Mouse (Mus musculus) right cerebral cortex, postnatal 36 days (tissue): ENCODE measurements around the gene Maml1.

Experiments used
- DNase-seq, 2 experiments: peaks; one replicate each; pipeline ENCODE4 v3.0.0; 2022; ENCODE audit warnings: low spot score in 2 of 2, mixed read lengths in 1 of 2

Maml1 gene

GRCm38 (mm10) chr11:50240235-50240911, 51.7 kb downstream of the Maml1 start:
- DNase-seq, result no peak

GRCm38 (mm10) chr11:50238821-50239791, 53.0 kb downstream of the Maml1 start:
- DNase-seq, result no peak

DNA sequence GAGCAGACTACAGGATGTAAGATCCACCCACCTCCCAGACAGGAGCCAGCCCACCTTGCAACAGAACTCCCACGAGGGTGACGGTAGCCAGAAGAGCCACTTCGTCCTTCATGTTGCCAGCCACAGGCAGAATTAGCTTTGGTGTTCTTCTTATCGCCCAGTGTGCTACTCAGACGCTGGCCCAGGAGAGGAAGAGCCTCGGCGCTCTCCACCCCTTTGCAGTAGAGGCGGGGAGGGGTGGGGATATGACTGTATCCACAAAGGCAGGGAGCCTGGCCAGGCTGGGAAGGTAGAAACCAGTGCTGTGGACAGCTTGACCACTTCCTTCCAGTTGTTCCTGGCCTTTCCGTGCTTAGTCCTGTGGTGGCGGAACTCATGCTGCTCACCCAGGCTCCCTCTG, 53.8 kb downstream of the Maml1 start, which contains the start of gene Ltc4s:
Ltc4s (minus strand) TSS at position 293 of the 400 bp plus-strand sequence.
- DNase-seq, result no peak

GRCm38 (mm10) chr11:50236937-50237835, 54.9 kb downstream of the Maml1 start:
- DNase-seq, result no peak

DNA sequence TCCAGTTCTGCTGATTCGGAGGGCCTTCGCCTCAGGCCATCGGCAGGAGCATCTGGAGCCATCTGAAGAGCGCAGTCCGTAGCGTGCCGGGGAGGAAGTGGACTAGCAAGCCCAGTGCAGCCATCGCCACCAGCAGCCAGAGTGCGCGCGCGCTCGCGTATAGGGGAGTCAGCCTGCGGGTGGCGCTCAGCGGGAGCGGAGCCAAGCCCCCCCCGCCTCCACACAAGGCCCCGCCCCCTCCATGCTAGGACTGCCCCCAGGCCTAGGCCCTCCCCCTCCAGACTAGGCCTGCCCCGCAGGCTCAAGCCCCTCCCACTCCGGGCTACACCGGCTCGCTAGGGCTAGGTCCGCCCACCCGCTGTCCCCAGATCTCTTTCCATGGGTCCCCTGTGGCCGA, 55.6 kb downstream of the Maml1 start:
- DNase-seq, result peak; percentile 72

- DNase-seq, result no peak
Measured at GRCm38 (mm10) chr11:50234606-50235005, 57.5 kb downstream of the Maml1 start.

DNA sequence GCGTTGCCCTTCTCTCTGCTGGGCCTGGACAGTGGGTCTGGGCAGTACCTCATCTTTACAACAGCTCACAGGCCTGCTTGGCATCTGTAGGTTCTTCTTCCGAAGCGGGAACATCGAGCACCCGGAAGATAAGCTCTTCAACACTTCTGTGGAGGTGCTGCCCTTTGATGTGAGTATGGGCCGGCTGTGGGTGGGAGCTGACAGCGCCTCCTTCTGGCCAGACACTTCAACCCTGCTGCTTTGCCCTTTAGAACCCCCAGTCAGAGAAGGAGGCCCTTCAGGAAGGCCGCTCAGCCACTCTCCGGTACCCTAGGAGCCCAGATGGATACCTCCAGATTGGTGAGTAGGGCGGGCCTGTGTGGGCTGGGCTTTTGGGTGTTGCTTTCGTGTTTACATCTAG, 58.1 kb downstream of the Maml1 start:
- DNase-seq, result no peak

- DNase-seq, result no peak
Measured at GRCm38 (mm10) chr11:50233022-50233421, 59.1 kb downstream of the Maml1 start.

- DNase-seq, result peak in 1 of 2 experiments; percentile 59
Measured at GRCm38 (mm10) chr11:50231411-50231810, 60.7 kb downstream of the Maml1 start.

- DNase-seq, result no peak
Measured at GRCm38 (mm10) chr11:50230481-50231304, 61.4 kb downstream of the Maml1 start.

- no peak for DNase-seq
Measured at GRCm38 (mm10) chr11:50229252-50229910, 62.7 kb downstream of the Maml1 start.

DNA sequence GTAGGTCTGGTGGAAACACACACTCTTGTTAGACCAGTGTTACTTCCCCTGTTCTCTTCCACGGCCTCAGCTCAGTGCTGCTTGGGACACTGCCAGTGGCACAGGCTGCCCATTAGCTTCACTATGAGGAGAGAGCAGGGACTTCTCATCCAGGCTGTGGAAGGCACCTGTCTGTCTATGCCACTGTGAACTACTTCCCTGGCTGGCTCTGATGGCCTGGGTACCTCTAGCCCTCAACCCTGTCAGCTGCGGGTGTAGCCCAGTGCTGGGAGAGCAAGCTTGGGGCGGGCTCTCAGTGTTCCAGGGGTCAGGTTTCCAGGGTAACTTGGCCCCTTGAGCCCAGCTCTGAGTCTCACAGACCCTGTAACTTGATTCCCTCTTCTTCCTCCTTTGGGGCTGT, 63.3 kb downstream of the Maml1 start:
- no peak for DNase-seq

- no peak for DNase-seq
Measured at GRCm38 (mm10) chr11:50227736-50228135, 64.4 kb downstream of the Maml1 start.

DNA sequence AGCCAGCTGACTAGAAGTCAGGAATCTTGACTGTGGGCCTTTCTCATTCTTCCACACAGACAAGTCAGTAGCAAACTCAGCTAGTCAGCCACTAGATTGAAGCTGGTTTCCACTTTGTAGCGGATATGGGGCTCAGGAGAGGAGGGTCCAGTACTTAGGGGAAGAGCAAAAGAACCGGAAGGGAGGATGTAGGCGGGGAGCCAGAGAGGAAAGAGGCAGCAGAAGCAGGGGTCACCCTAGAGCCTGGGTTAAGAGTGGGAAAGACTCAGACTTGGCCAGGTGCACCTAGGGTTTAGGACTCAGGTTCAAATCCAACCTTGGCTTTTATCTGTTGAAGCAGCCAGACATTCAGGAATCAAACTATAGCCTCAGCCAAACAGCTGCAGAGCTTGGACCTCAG, 64.9 kb downstream of the Maml1 start:
- DNase-seq, result no peak

DNA sequence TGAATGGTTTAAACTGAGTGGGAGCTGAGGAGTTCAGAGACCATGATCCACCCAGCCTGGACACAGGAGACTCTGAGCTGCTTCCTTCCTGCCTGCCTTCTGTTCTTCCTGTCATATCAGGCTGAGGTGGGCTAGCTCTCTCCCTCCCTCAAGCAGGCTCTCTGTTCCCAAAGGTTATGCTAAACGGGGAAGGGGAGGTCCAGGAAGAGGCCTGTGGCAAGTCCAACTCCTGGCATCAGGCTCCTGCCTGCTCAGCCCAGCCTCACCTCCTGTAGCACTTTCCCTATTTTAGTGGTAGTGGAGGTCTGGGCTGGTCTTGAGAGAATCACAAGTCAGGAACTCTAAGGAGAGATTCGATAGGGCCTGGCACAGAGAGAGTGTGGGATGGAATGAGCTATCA, 65.7 kb downstream of the Maml1 start:
- DNase-seq, result no peak

DNA sequence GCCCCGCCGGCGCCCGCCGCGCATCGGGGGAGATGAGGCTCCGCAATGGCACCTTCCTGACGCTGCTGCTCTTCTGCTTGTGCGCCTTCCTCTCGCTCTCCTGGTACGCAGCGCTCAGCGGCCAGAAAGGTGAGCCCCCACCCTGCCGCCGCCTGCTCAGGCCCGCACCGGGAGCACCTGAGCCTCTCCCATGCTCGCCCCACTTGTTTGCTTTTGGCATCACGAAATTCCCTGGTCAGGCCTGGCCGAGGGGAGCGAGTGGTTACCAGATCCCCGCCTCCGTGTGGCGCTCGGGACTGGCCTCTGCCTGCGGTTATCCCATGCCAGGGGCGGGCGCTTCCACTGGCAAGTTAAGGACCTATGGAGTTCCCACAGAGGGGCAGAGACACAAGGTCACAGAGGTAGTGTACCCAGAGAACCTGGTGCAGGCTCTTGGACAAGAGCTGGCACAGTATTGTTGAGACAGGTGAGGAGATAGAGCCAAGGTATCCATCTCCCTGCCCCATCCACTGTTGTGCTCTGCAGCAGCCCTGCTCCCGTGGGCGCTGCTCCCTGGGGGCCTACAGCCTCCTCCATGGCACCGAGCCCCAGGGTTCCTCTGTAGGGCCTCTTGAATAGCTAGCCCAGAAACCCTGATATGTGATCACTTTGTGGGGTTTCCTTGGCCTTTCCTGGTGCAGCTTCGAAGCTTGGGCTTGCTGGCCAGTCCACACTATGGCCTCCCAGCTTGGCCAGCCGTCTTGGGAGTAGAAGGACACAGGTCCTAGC, 66.3 kb downstream of the Maml1 start:
- no peak for DNase-seq

DNA sequence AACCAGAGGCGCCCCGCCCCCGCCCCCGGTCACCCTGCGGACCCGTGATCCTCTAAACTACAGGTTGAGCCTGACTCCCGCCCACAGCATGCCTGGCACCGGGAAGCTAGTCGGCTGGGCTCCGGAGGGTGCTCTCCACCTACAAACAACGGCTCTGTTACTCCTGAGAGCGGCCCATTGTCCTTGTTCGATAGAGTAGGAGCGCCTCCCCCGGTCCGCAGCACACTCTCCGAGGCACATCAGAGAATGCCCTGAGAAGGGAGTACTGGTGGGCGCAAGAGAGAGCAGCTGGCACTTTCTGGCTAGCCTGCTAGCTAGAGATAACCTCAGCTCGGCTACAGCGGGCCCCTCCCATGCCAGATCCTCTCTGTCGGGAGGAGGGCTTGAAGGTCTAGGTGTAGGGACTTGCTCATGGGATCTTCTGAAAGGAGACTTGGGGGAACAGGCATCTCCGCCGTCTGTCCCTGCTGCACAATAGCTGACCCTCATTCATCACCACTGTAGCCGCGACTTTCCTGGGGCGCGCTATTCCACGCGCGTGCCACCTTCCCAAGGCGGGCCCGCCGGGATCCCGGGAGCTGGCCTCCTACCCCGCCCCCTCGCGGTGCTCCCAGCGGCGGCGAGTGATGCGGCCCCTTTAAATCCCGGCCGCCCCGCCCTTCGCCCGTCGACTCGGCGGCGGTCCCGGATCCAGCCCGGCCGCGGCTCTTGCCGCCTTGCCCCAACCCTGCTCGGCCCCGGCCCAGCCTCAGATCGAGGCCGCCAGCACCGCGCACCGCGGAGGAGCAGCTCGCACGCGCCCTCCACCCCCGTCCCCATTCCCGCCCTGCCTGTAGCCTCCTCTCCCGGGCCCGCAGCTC, 67.2 kb downstream of the Maml1 start:
- DNase-seq, result peak; percentile 77 to 78

- no peak for DNase-seq
Measured at GRCm38 (mm10) chr11:50223783-50224662, 68.1 kb downstream of the Maml1 start.
